Mouse (Mus musculus) NIH3T3 (cell line): ENCODE measurements at regions not wholly inside any gene's neighbourhood (a gene's known extent, or its start where the extent isn't known, plus 50 kb on each side); places are given as distances from the start of the nearest gene placed in this dataset.
"Not testable (repeated sequence)": the region's sequence is repeated elsewhere in the genome, so short reads cannot be mapped to it uniquely, and the experiment has no call there.

Source experiments
- DNase-seq: peaks from one replicate; pipeline ENCODE4 v3.0.0-alpha.2; 2012; ENCODE audit warnings: low read depth

GRCm38 (mm10) chr17:82909189-82909588 lies 305.9 kb upstream of the Pkdcc start:
- no peak for DNase-seq

- not testable (repeated sequence) for DNase-seq
These were observed 292.1 kb upstream of the Pkdcc start for GRCm38 (mm10) chr17:82922986-82923385.

GRCm38 (mm10) chr17:82925751-82926150 lies 289.3 kb upstream of the Pkdcc start:
- DNase-seq, result no peak

GRCm38 (mm10) chr17:82927681-82928080 lies 287.4 kb upstream of the Pkdcc start:
- no peak for DNase-seq

GRCm38 (mm10) chr17:82929511-82929910 lies 285.6 kb upstream of the Pkdcc start:
- DNase-seq, result no peak

GRCm38 (mm10) chr17:82930738-82931137 lies 284.4 kb upstream of the Pkdcc start:
- no peak for DNase-seq

- no peak for DNase-seq
These were observed 283.6 kb upstream of the Pkdcc start for GRCm38 (mm10) chr17:82931476-82931875.

GRCm38 (mm10) chr17:82936836-82937235 lies 278.3 kb upstream of the Pkdcc start:
- no peak for DNase-seq

GRCm38 (mm10) chr17:82946083-82946482 lies 269.0 kb upstream of the Pkdcc start:
- DNase-seq, result no peak

- no peak for DNase-seq
These were observed 265.3 kb upstream of the Pkdcc start for GRCm38 (mm10) chr17:82949794-82950193.

- no peak for DNase-seq
These were observed 264.8 kb upstream of the Pkdcc start for GRCm38 (mm10) chr17:82950268-82950667.

GRCm38 (mm10) chr17:82957409-82957808 lies 257.7 kb upstream of the Pkdcc start:
- DNase-seq, result peak; percentile 82

- DNase-seq, result no peak
These were observed 251.7 kb upstream of the Pkdcc start for GRCm38 (mm10) chr17:82963374-82963773.

GRCm38 (mm10) chr17:82999710-83000109 lies 215.4 kb upstream of the Pkdcc start:
- DNase-seq, result no peak

GRCm38 (mm10) chr17:83000411-83000810 lies 214.7 kb upstream of the Pkdcc start:
- DNase-seq, result no peak

GRCm38 (mm10) chr17:83001567-83001966 lies 213.5 kb upstream of the Pkdcc start:
- peak; percentile 61 for DNase-seq

- no peak for DNase-seq
These were observed 204.2 kb upstream of the Pkdcc start for GRCm38 (mm10) chr17:83010845-83011244.

- no peak for DNase-seq
These were observed 199.4 kb upstream of the Pkdcc start for GRCm38 (mm10) chr17:83015656-83016055.

- no peak for DNase-seq
These were observed 198.2 kb upstream of the Pkdcc start for GRCm38 (mm10) chr17:83016936-83017335.

- no peak for DNase-seq
These were observed 195.8 kb upstream of the Pkdcc start for GRCm38 (mm10) chr17:83019267-83019666.

GRCm38 (mm10) chr17:83020576-83020975 lies 194.5 kb upstream of the Pkdcc start:
- DNase-seq, result peak; percentile 40

- peak; percentile 92 for DNase-seq
These were observed 189.7 kb upstream of the Pkdcc start for GRCm38 (mm10) chr17:83025340-83025816.

- no peak for DNase-seq
These were observed 180.0 kb upstream of the Pkdcc start for GRCm38 (mm10) chr17:83034914-83035573.

GRCm38 (mm10) chr17:83035574-83035918 lies 179.5 kb upstream of the Pkdcc start:
- DNase-seq, result no peak
